Mouse (Mus musculus) 3134 (cell line): ENCODE measurements at regions not wholly inside any gene's neighbourhood (a gene's known extent, or its start where the extent isn't known, plus 50 kb on each side); places are given as distances from the start of the nearest gene placed in this dataset.

ENCODE experiments used
- DNase-seq: peaks from one replicate; pipeline ENCODE4 v3.0.0-alpha.2; 2011; ENCODE audit warnings: low spot score; ENCODE audit not compliant: insufficient read length; ENCODE audit errors: extremely low read depth

- DNase-seq, result no peak
Measured at GRCm38 (mm10) chr9:120763802-120764201, 165.2 kb upstream of the Ctnnb1 start.

- no peak for DNase-seq
Measured at GRCm38 (mm10) chr9:120764663-120765062, 164.4 kb upstream of the Ctnnb1 start.

- DNase-seq, result no peak
Measured at GRCm38 (mm10) chr9:120765292-120765691, 163.7 kb upstream of the Ctnnb1 start.

- DNase-seq, result no peak
Measured at GRCm38 (mm10) chr9:120766881-120767280, 162.1 kb upstream of the Ctnnb1 start.

GRCm38 (mm10) chr9:120767396-120767795 is 161.6 kb upstream of the Ctnnb1 start:
- no peak for DNase-seq

- DNase-seq, result no peak
Measured at GRCm38 (mm10) chr9:120769056-120769455, 160.0 kb upstream of the Ctnnb1 start.

GRCm38 (mm10) chr9:120769679-120770078 is 159.3 kb upstream of the Ctnnb1 start:
- DNase-seq, result peak; percentile 42

GRCm38 (mm10) chr9:120770886-120771285 is 158.1 kb upstream of the Ctnnb1 start:
- no peak for DNase-seq

GRCm38 (mm10) chr9:120771896-120772530 is 157.0 kb upstream of the Ctnnb1 start:
- DNase-seq, result no peak

GRCm38 (mm10) chr9:120774251-120774650 is 154.8 kb upstream of the Ctnnb1 start:
- DNase-seq, result no peak

GRCm38 (mm10) chr9:120774772-120775171 is 154.2 kb upstream of the Ctnnb1 start:
- no peak for DNase-seq

GRCm38 (mm10) chr9:120775721-120776120 is 153.3 kb upstream of the Ctnnb1 start:
- DNase-seq, result no peak

- DNase-seq, result peak; percentile 77
Measured at GRCm38 (mm10) chr9:120776456-120777001, 152.5 kb upstream of the Ctnnb1 start.

- no peak for DNase-seq
Measured at GRCm38 (mm10) chr9:120777016-120777415, 152.0 kb upstream of the Ctnnb1 start.

- DNase-seq, result no peak
Measured at GRCm38 (mm10) chr9:120777501-120777900, 151.5 kb upstream of the Ctnnb1 start.

GRCm38 (mm10) chr9:120778423-120778822 is 150.6 kb upstream of the Ctnnb1 start:
- DNase-seq, result no peak

- DNase-seq, result no peak
Measured at GRCm38 (mm10) chr9:120794210-120794609, 134.8 kb upstream of the Ctnnb1 start.

- no peak for DNase-seq
Measured at GRCm38 (mm10) chr9:120796111-120796880, 132.7 kb upstream of the Ctnnb1 start.

GRCm38 (mm10) chr9:120797996-120798663 is 130.9 kb upstream of the Ctnnb1 start:
- DNase-seq, result no peak

GRCm38 (mm10) chr9:120798901-120799300 is 130.1 kb upstream of the Ctnnb1 start:
- DNase-seq, result no peak

- no peak for DNase-seq
Measured at GRCm38 (mm10) chr9:120802646-120803045, 126.4 kb upstream of the Ctnnb1 start.
